Mouse (Mus musculus) lung, postnatal 0 days (tissue): ENCODE results near the gene Ankrd12.

Source experiments
- CTCF ChIP-seq: IDR thresholded peaks from 2 replicates; pipeline ENCODE4 v1.5.1; 2016; ENCODE audit warnings: antibody characterized with exemption, mild to moderate bottlenecking
- EP300 ChIP-seq: IDR thresholded peaks from 2 replicates; pipeline ENCODE4 v1.6.1; 2016; ENCODE audit warnings: antibody characterized with exemption, mild to moderate bottlenecking, control low read depth

DNA sequence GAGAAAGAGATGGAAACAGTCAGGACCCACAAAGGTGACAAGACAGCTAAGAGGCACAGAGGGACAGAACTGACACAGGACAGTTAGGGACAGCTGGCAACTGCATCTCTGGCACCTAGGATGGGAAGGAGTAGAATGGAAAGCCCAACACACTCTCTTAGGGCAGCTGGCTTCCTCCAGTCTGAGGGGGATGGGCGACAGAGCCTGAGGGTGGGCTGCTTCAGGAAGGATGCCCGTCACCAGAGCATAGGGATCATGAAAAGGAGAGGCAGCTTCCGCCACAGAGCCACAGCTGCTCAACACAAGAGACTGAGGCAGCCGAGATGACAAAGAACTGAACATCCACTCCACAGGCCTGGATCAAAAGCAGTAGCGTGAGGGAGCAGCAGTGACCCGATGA lies 145.4 kb downstream of the Ankrd12 start:
- TF ChIP-seq CTCF (no peak), EP300 (no peak)
